Mouse (Mus musculus) spleen, adult 2 months (tissue): Measurements from ENCODE around the gene Sft2d2.

ENCODE experiments used
- CTCF ChIP-seq: fragments of 200-500 bp; IDR thresholded peaks from 2 replicates; pipeline ENCODE4 v1.5.1; 2011; ENCODE audit warnings: mild to moderate bottlenecking, inconsistent platforms; ENCODE audit not compliant: insufficient read depth, insufficient read length, insufficient replicate concordance; ENCODE audit errors: extremely low read depth
- POLR2A ChIP-seq: fragments of 200-500 bp; IDR thresholded peaks from 2 replicates; pipeline ENCODE4 v1.6.1; 2011; ENCODE audit warnings: low read depth, low read length, inconsistent platforms

DNA sequence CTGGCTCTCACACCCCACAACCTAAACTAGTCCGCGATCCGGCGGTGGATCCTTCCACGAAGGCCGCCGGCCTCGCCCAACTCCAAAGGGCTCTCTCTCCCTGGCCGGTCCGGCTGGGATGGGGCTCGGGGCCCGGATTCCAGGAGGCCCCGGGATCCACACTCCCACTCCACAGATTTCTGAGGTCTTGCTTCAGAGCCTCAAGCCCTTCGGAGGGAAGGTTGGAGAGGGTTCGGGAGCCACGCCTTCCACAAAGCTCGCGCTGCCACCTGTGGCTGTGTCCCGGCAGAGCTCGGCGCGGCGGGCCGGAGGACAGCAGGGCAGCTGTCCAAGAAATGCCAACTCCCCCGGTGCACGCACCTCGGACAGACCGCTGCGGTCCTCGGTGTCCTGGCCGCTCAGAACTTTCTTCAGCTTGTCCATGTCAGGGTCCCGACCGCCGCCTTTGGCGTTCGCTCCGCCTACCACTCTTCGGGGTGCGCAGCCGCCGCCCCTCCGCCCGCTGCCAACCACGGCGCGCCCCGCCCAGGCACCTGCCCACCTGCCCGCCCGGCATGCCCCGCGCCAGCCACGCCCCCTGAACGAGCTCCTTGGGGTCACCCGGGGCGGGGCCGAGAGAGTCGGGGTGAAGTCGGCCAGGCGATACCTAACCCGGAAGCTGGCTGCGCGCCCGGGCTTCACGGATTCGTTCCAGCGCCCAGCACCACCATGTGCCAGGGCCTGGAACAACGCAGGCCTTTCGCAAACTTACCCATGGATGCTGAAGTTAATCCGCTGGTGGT is at the start of gene Sft2d2:
- TF ChIP-seq CTCF (no peak), POLR2A (peak; percentile 30)
